Mouse (Mus musculus) midbrain, postnatal 0 days (tissue): Measurements from ENCODE around the gene Pyroxd1. TPM values are rescaled to one million over a fixed set of nuclear protein-coding genes. Genes with fewer than 3 reads are reported as not detected.
"Not testable (repeated sequence)": the region's sequence is repeated elsewhere in the genome, so short reads cannot be mapped to it uniquely, and the experiment has no call there.

Experiments used
- ATAC-seq: fragments of 200-750 bp; cut with Nextera tagmentation; 2 replicates; pipeline ENCODE4 v1.8.0; 2017; ENCODE audit warnings: moderate number of reproducible peaks, mild to moderate bottlenecking, moderate TSS enrichment, moderate library complexity; ENCODE audit not compliant: low FRiP score
- DNase-seq: peaks from one replicate; pipeline ENCODE4 v3.0.0-alpha.2; 2015; ENCODE audit warnings: low spot score
- H3K27ac ChIP-seq: fragments of 300-500 bp; sonication (generic); 2 replicates; pipeline ENCODE4 v1.5.1; 2014; ENCODE audit warnings: low read depth, mild to moderate bottlenecking, low read length, mixed read lengths
- H3K27me3 ChIP-seq: fragments of 300-500 bp; sonication (generic); 2 replicates; pipeline ENCODE4 v1.6.1; 2014; ENCODE audit warnings: low read length, control low read depth, mixed read lengths; ENCODE audit not compliant: insufficient read depth
- H3K36me3 ChIP-seq: fragments of 300-500 bp; sonication (generic); 2 replicates; pipeline ENCODE4 v1.6.1; 2014; ENCODE audit warnings: low read length, control low read depth, mixed read lengths; ENCODE audit not compliant: insufficient read depth
- H3K4me1 ChIP-seq: fragments of 300-500 bp; sonication (generic); 2 replicates; pipeline ENCODE4 v1.6.1; 2014; ENCODE audit warnings: mild to moderate bottlenecking, control low read depth, antibody characterized with exemption, low read length, mixed read lengths; ENCODE audit not compliant: insufficient read depth
- H3K4me2 ChIP-seq: fragments of 300-500 bp; sonication (generic); 2 replicates; pipeline ENCODE4 v1.6.1; 2014; ENCODE audit warnings: low read depth, mild to moderate bottlenecking, low read length, mixed read lengths; ENCODE audit not compliant: poor library complexity, severe bottlenecking
- H3K4me3 ChIP-seq: fragments of 300-500 bp; sonication (generic); 2 replicates; pipeline ENCODE4 v1.5.1; 2014; ENCODE audit warnings: low read depth, mild to moderate bottlenecking, low read length, moderate library complexity
- H3K9ac ChIP-seq: fragments of 300-500 bp; sonication (generic); replicated peaks from 2 replicates; pipeline ENCODE4 v1.6.1; 2014; ENCODE audit warnings: mild to moderate bottlenecking, low read length, moderate library complexity, mixed read lengths; ENCODE audit not compliant: poor library complexity, severe bottlenecking
- H3K9me3 ChIP-seq: fragments of 300-500 bp; sonication (generic); 2 replicates; pipeline ENCODE4 v1.6.1; 2016; ENCODE audit warnings: low read length, control low read depth
- CTCF ChIP-seq: IDR thresholded peaks from 2 replicates; pipeline ENCODE4 v1.5.1; 2016; ENCODE audit warnings: antibody characterized with exemption, mild to moderate bottlenecking
- WGBS: fragments of 180-500 bp; shearing (Covaris S2); extraction: QIAGEN DNeasy Blood & Tissue Kit; methylation state at CpG from one replicate; pipeline ENCODE4 v1.1.7; 2014; 5-methylcytosine and 5-hydroxymethylcytosine counted together
- polyA plus RNA-seq: library from polyadenylated mRNA; unstranded; fragments of >200 nt; fragmentation: Nextera tagmentation; extraction: Ambion mirVana; gene quantifications from 2 replicates; pipeline ENCODE4 v1.2.1, GENCODE M21; 2015
- total RNA-seq: library from RNA; depleted of rRNA; stranded (reverse); fragments of >200 nt; gene quantifications from 2 replicates; pipeline ENCODE4 v1.2.3, GENCODE M21; 2014

Pyroxd1 gene
- total and polyA plus RNA-seq, 2 experiments from 2014 or later: 13.5 to 20.3 TPM

- ATAC-seq (no peak), DNase-seq (no peak)
- Histone ChIP-seq H3K4me3 (no peak overlapping the region), H3K4me1 (no peaks in the 10 kb centered on the region), H3K9me3 (no peaks in the 10 kb centered on the region), H3K36me3 (peaks cover 26% of the 10 kb centered on the region), H3K4me2 (no peak overlapping the region), H3K27ac (no peak overlapping the region), H3K9ac (no peak overlapping the region), H3K27me3 (no peaks in the 10 kb centered on the region)
- WGBS: 76% methylated on average over 11 of the region's 11 CpGs
- no peak for TF ChIP-seq CTCF
These were observed 2.3 kb downstream of the Pyroxd1 start for GRCm38 (mm10) chr6:142347431-142348385.

- not testable (repeated sequence) for DNase-seq, H3K9me3 ChIP-seq, H3K4me3 ChIP-seq, H3K4me2 ChIP-seq, H3K9ac ChIP-seq, H3K27me3 ChIP-seq, ATAC-seq, H3K4me1 ChIP-seq, H3K27ac ChIP-seq
- 94% methylated on average over 3 of the region's 3 CpGs for WGBS
- H3K36me3 ChIP-seq: peaks cover 48% of the 10 kb centered on the region
These were observed 6.6 kb downstream of the Pyroxd1 start for GRCm38 (mm10) chr6:142352099-142352498.

GRCm38 (mm10) chr6:142357106-142357505, 11.7 kb downstream of the Pyroxd1 start:
- DNase-seq: no peak
- H3K4me3 ChIP-seq: no peak overlapping the region
- TF ChIP-seq CTCF: no peak
- 75% methylated on average over 7 of the region's 7 CpGs for WGBS
- H3K36me3 ChIP-seq: peaks cover 62% of the 10 kb centered on the region
- H3K9me3 ChIP-seq: no peaks in the 10 kb centered on the region
- no peak overlapping the region for H3K4me2 ChIP-seq
- no peak overlapping the region for H3K27ac ChIP-seq
- no peaks in the 10 kb centered on the region for H3K4me1 ChIP-seq
- H3K27me3 ChIP-seq: no peaks in the 10 kb centered on the region
- ATAC-seq: no peak
- no peak overlapping the region for H3K9ac ChIP-seq

GRCm38 (mm10) chr6:142362036-142362435, 16.6 kb downstream of the Pyroxd1 start:
- no peaks in the 10 kb centered on the region for H3K9me3 ChIP-seq
- DNase-seq: no peak
- no peak for ATAC-seq
- H3K36me3 ChIP-seq: peaks cover 62% of the 10 kb centered on the region
- TF ChIP-seq CTCF: no peak
- WGBS: 92% methylated on average over 6 of the region's 6 CpGs
- H3K27ac ChIP-seq: no peak overlapping the region
- H3K4me2 ChIP-seq: no peak overlapping the region
- no peaks in the 10 kb centered on the region for H3K4me1 ChIP-seq
- H3K9ac ChIP-seq: no peak overlapping the region
- H3K27me3 ChIP-seq: no peaks in the 10 kb centered on the region
- H3K4me3 ChIP-seq: no peak overlapping the region

GRCm38 (mm10) chr6:142363019-142363576, 17.6 kb downstream of the Pyroxd1 start:
- H3K4me1 ChIP-seq: no peaks in the 10 kb centered on the region
- no peak overlapping the region for H3K4me2 ChIP-seq
- no peaks in the 10 kb centered on the region for H3K9me3 ChIP-seq
- peak; percentile 51 for DNase-seq
- TF ChIP-seq CTCF: peak; percentile 59
- 63% methylated on average over 9 of the region's 9 CpGs for WGBS
- H3K27me3 ChIP-seq: no peaks in the 10 kb centered on the region
- no peak overlapping the region for H3K4me3 ChIP-seq
- no peak overlapping the region for H3K27ac ChIP-seq
- no peak for ATAC-seq
- no peak overlapping the region for H3K9ac ChIP-seq
- H3K36me3 ChIP-seq: peaks cover 59% of the 10 kb centered on the region
